Comparison of ENCODE assay signal across 17 mouse cellular contexts in genomic region chr6:56027966-56028365, GRCm38 (mm10). TPM values are rescaled to one million over a fixed set of nuclear protein-coding genes. Genes with fewer than 3 reads are reported as not detected.
DNase-seq lines count a peak whose midpoint lies in the region; ATAC-seq and TF ChIP-seq lines count a peak whose summit lies in the region.
"Had no signal": no experiment of that assay in that cellular context is flagged by ENCODE, and none has a peak within 500 bp of the region (broad histone marks: within the 10 kb centered on the region; RNA-seq: fewer than 3 reads in every experiment).

No protein-coding gene starts in this region.

- no peak overlapping the region for H3K4me2 ChIP-seq in midbrain, postnatal 0 days (ENCODE audit: low read depth, low read length, poor library complexity, severe bottlenecking)
- H3K4me2 ChIP-seq in midbrain, embryonic 15.5 days: no peak overlapping the region
- H3K4me2 ChIP-seq: limb, embryonic 12.5 days; liver, embryonic 15.5 days; stomach, embryonic 15.5 days had no signal

- no peaks in the 10 kb centered on the region for H3K9me3 ChIP-seq in midbrain, postnatal 0 days (ENCODE audit: low read length)
- no peaks in the 10 kb centered on the region for H3K9me3 ChIP-seq in midbrain, embryonic 15.5 days
- H3K9me3 ChIP-seq: limb, embryonic 12.5 days; liver, embryonic 15.5 days; stomach, embryonic 15.5 days had no signal

- H3K27ac ChIP-seq in kidney, adult 2 months (ENCODE audit: insufficient read depth, low read depth, low read length): no peak overlapping the region
- no peak overlapping the region for H3K27ac ChIP-seq in midbrain, postnatal 0 days (ENCODE audit: low read depth, low read length)
- no peak overlapping the region for H3K27ac ChIP-seq in midbrain, embryonic 15.5 days
- H3K27ac ChIP-seq: limb, embryonic 12.5 days; liver, embryonic 15.5 days; stomach, embryonic 15.5 days had no signal

- 85% methylated on average over 5 of the region's 5 CpGs for WGBS in kidney, adult 2 months
- WGBS in midbrain, postnatal 0 days: 81% methylated on average over 5 of the region's 5 CpGs
- WGBS in midbrain, embryonic 15.5 days: 90% methylated on average over 5 of the region's 5 CpGs

- TF ChIP-seq POLR2A in kidney, adult 2 months (IDR thresholded peaks at IDR 0.05; ENCODE audit: low read depth, low read length): no peak

- no peaks in the 10 kb centered on the region for H3K36me3 ChIP-seq in kidney, adult 2 months (ENCODE audit: control insufficient read depth, insufficient read depth, low read length)
- no peaks in the 10 kb centered on the region for H3K36me3 ChIP-seq in midbrain, postnatal 0 days (ENCODE audit: insufficient read depth, low read length)
- no peaks in the 10 kb centered on the region for H3K36me3 ChIP-seq in midbrain, embryonic 15.5 days (replicated peaks)
- H3K36me3 ChIP-seq: limb, embryonic 12.5 days; liver, embryonic 15.5 days; stomach, embryonic 15.5 days had no signal

- H3K9ac ChIP-seq in midbrain, postnatal 0 days (replicated peaks; ENCODE audit: low read length, poor library complexity, severe bottlenecking): no peak overlapping the region
- no peak overlapping the region for H3K9ac ChIP-seq in midbrain, embryonic 15.5 days
- H3K9ac ChIP-seq: limb, embryonic 12.5 days; liver, embryonic 15.5 days; stomach, embryonic 15.5 days had no signal

- DNase-seq in cerebellum, postnatal 10 days: peak; percentile 66 to 71
- DNase-seq in cerebellum, adult 11 months: no peak
- peak; percentile 17 for DNase-seq in kidney, adult 2 months
- no peak for DNase-seq in kidney, adult 8-10 months
- peak; percentile 35 for DNase-seq in midbrain, postnatal 0 days (ENCODE audit: low spot score)
- DNase-seq in ovary, adult 18-20 months (ENCODE audit: low spot score): no peak
- DNase-seq: heart, adult 11 months; kidney, adult 18-20 months; spleen, adult 18-20 months; thymus, postnatal 14 days had no signal

- H3K4me1 ChIP-seq in kidney, adult 2 months (ENCODE audit: control insufficient read depth, insufficient read depth, low read length): no peaks in the 10 kb centered on the region
- H3K4me1 ChIP-seq in midbrain, postnatal 0 days (ENCODE audit: insufficient read depth, low read length): no peaks in the 10 kb centered on the region
- H3K4me1 ChIP-seq in midbrain, embryonic 15.5 days: no peaks in the 10 kb centered on the region
- H3K4me1 ChIP-seq: limb, embryonic 12.5 days; liver, embryonic 15.5 days; stomach, embryonic 15.5 days had no signal

- TF ChIP-seq CTCF in kidney, adult 2 months (conservative IDR thresholded peaks at IDR 0.05; ENCODE audit: insufficient read depth, insufficient read length, low read depth, low read length): no peak
- no peak for TF ChIP-seq CTCF in midbrain, postnatal 0 days (IDR thresholded peaks at IDR 0.05)

- no peak for ATAC-seq in midbrain, postnatal 0 days (ENCODE audit: low FRiP score)
- ATAC-seq in midbrain, embryonic 15.5 days (replicated peaks): no peak
- ATAC-seq: Patski had no signal

- no peak overlapping the region for H3K4me3 ChIP-seq in kidney, adult 2 months (ENCODE audit: insufficient read depth, low read depth, low read length)
- H3K4me3 ChIP-seq in midbrain, postnatal 0 days (ENCODE audit: low read depth, low read length): no peak overlapping the region
- no peak overlapping the region for H3K4me3 ChIP-seq in midbrain, embryonic 15.5 days
- H3K4me3 ChIP-seq: limb, embryonic 12.5 days; liver, embryonic 15.5 days; stomach, embryonic 15.5 days had no signal

- H3K27me3 ChIP-seq in kidney, adult 2 months (replicated peaks; ENCODE audit: control insufficient read depth, insufficient read depth, low read length): no peaks in the 10 kb centered on the region
- H3K27me3 ChIP-seq in midbrain, postnatal 0 days (ENCODE audit: insufficient read depth, low read length): no peaks in the 10 kb centered on the region
- H3K27me3 ChIP-seq in midbrain, embryonic 15.5 days (replicated peaks): no peaks in the 10 kb centered on the region
- H3K27me3 ChIP-seq: limb, embryonic 12.5 days; liver, embryonic 15.5 days; stomach, embryonic 15.5 days had no signal

RNA-seq across cellular contexts. Expression of gene Ppp1r17, which starts 10.7 kb away (rescaled TPM):
- not detected in 2 replicates for polyA plus RNA-seq in kidney, adult 2 months (2012; rRNA removed)
- 0.27 and 0.90 TPM in 2 replicates for total RNA-seq in midbrain, postnatal 0 days (2014; rRNA removed)
- 3.4 and 4.6 TPM in 2 replicates for polyA plus RNA-seq in midbrain, postnatal 0 days (2015; fragmentation: Nextera tagmentation; extraction: Ambion mirVana)
- 5.1 and 6.0 TPM in 2 replicates for polyA plus RNA-seq in midbrain, embryonic 15.5 days (2015; fragmentation: Nextera tagmentation; extraction: Ambion mirVana)
- total RNA-seq: gastrocnemius, adult 18-20 months had no signal
- polyA plus RNA-seq: large intestine, adult 2 months; liver, embryonic 15.5 days; Patski had no signal

Comparison
In these comparisons a context has a peak if more than half of its experiments do, and no peak if none do; other contexts are left out.
1. DNase-seq: peak in cerebellum, postnatal 10 days (2 of 2), kidney, adult 2 months (single experiment) and midbrain, postnatal 0 days (single experiment); none in cerebellum, adult 11 months (single experiment), kidney, adult 8-10 months (0 of 2) and ovary, adult 18-20 months (single experiment).